Mouse (Mus musculus) neural tube, embryonic 13.5 days (tissue): Measurements from ENCODE around the gene Fkrp. TPM values are rescaled to one million over a fixed set of nuclear protein-coding genes. Genes with fewer than 3 reads are reported as not detected.

ENCODE experiments used
- ATAC-seq: fragments of 200-750 bp; cut with Nextera tagmentation; 2 replicates; pipeline ENCODE4 v1.8.0; 2017; ENCODE audit warnings: low read depth, mild to moderate bottlenecking, moderate TSS enrichment, moderate library complexity
- H3K27ac ChIP-seq: fragments of 300-500 bp; sonication (generic); replicated peaks from 2 replicates; pipeline ENCODE4 v1.5.1; 2015; ENCODE audit warnings: moderate library complexity, mild to moderate bottlenecking, inconsistent platforms
- H3K27me3 ChIP-seq: fragments of 300-500 bp; sonication (generic); 2 replicates; pipeline ENCODE4 v1.6.1; 2015; ENCODE audit warnings: mild to moderate bottlenecking, inconsistent platforms
- H3K36me3 ChIP-seq: fragments of 300-500 bp; sonication (generic); 2 replicates; pipeline ENCODE4 v1.6.1; 2015; ENCODE audit warnings: mild to moderate bottlenecking, inconsistent platforms
- H3K4me1 ChIP-seq: fragments of 300-500 bp; sonication (generic); replicated peaks from 2 replicates; pipeline ENCODE4 v1.6.1; 2015; ENCODE audit warnings: inconsistent platforms
- H3K4me2 ChIP-seq: fragments of 300-500 bp; sonication (generic); 2 replicates; pipeline ENCODE4 v1.6.1; 2015; ENCODE audit warnings: inconsistent platforms, mild to moderate bottlenecking, moderate library complexity
- H3K4me3 ChIP-seq: fragments of 300-500 bp; sonication (generic); 2 replicates; pipeline ENCODE4 v1.5.1; 2015; ENCODE audit warnings: mild to moderate bottlenecking, inconsistent platforms
- H3K9ac ChIP-seq: fragments of 300-500 bp; sonication (generic); 2 replicates; pipeline ENCODE4 v1.6.1; 2015; ENCODE audit warnings: moderate library complexity, mild to moderate bottlenecking, inconsistent platforms
- H3K9me3 ChIP-seq: fragments of 300-500 bp; sonication (generic); 2 replicates; pipeline ENCODE4 v1.6.1; 2016; ENCODE audit warnings: inconsistent platforms
- WGBS: fragments of 180-500 bp; shearing (Covaris S2); methylation state at CpG from one replicate; pipeline ENCODE4 v1.1.7; 2015; 5-methylcytosine and 5-hydroxymethylcytosine counted together
- polyA plus RNA-seq: library from polyadenylated mRNA; unstranded; fragments of >200 nt; fragmentation: Nextera tagmentation; extraction: Ambion mirVana; gene quantifications from 2 replicates; pipeline ENCODE4 v1.2.1, GENCODE M21; 2015

The Fkrp gene
- polyA plus RNA-seq, 1 experiment from 2014 or later: 45.9 TPM

GRCm38 (mm10) chr7:16783758-16784415 is 32.6 kb downstream of the Fkrp start:
- WGBS: 40% methylated on average over 17 of the region's 17 CpGs
- Histone ChIP-seq H3K9ac (peak overlapping the region; percentile 22), H3K27me3 (peaks cover 14% of the 10 kb centered on the region)

GRCm38 (mm10) chr7:16783224-16783688 is 33.3 kb downstream of the Fkrp start:
- H3K36me3 ChIP-seq: no peaks in the 10 kb centered on the region
- no peak overlapping the region for H3K27ac ChIP-seq
- H3K4me2 ChIP-seq: peak overlapping the region; percentile 97
- H3K4me3 ChIP-seq: peak overlapping the region; percentile 52; the same call in 1 of the 2 replicates
- 20% methylated on average over 10 of the region's 10 CpGs for WGBS
- peak overlapping the region; percentile 22 for H3K9ac ChIP-seq
- peaks cover 41% of the 10 kb centered on the region for H3K4me1 ChIP-seq
- H3K27me3 ChIP-seq: peaks cover 14% of the 10 kb centered on the region
- no peak for ATAC-seq
- no peaks in the 10 kb centered on the region for H3K9me3 ChIP-seq

More at GRCm38 (mm10) chr7:16783758-16784415, 32.6 kb downstream of the Fkrp start:
- H3K36me3 ChIP-seq: no peaks in the 10 kb centered on the region
- no peaks in the 10 kb centered on the region for H3K9me3 ChIP-seq
- peak overlapping the region; percentile 97 for H3K4me2 ChIP-seq
- peaks cover 41% of the 10 kb centered on the region for H3K4me1 ChIP-seq
- H3K27ac ChIP-seq: no peak overlapping the region
- H3K4me3 ChIP-seq: peak overlapping the region; percentile 52; the same call in 1 of the 2 replicates
- no peak for ATAC-seq

- Histone ChIP-seq H3K27ac (no peak overlapping the region), H3K9ac (peak overlapping the region; percentile 70), H3K27me3 (peaks cover 14% of the 10 kb centered on the region), H3K9me3 (no peaks in the 10 kb centered on the region), H3K4me2 (peak overlapping the region; percentile 97), H3K36me3 (no peaks in the 10 kb centered on the region), H3K4me3 (peak overlapping the region; percentile 52), H3K4me1 (peaks cover 41% of the 10 kb centered on the region)
- no peak for ATAC-seq
- 6% methylated on average over 11 of the region's 11 CpGs for WGBS
These were observed 33.9 kb downstream of the Fkrp start for GRCm38 (mm10) chr7:16782555-16783125.

- H3K36me3 ChIP-seq: no peaks in the 10 kb centered on the region
- peaks cover 14% of the 10 kb centered on the region for H3K27me3 ChIP-seq
- H3K4me1 ChIP-seq: peaks cover 41% of the 10 kb centered on the region
- under 1% methylated on average over 60 of the region's 60 CpGs for WGBS
- peak overlapping the region; percentile 52 for H3K4me3 ChIP-seq
- peak overlapping the region; percentile 97 for H3K4me2 ChIP-seq
- H3K9ac ChIP-seq: peak overlapping the region; percentile 70
- peak; percentile 29 for ATAC-seq
- H3K27ac ChIP-seq: no peak overlapping the region
- no peaks in the 10 kb centered on the region for H3K9me3 ChIP-seq
These were observed 34.5 kb downstream of the Fkrp start for GRCm38 (mm10) chr7:16781816-16782554.

GRCm38 (mm10) chr7:16781555-16781815 is 35.0 kb downstream of the Fkrp start:
- ATAC-seq: peak; percentile 24
- Histone ChIP-seq H3K9ac (peak overlapping the region; percentile 70), H3K4me3 (peak overlapping the region; percentile 52), H3K27me3 (peaks cover 14% of the 10 kb centered on the region), H3K27ac (no peak overlapping the region), H3K4me2 (peak overlapping the region; percentile 97), H3K4me1 (peaks cover 41% of the 10 kb centered on the region), H3K9me3 (no peaks in the 10 kb centered on the region), H3K36me3 (no peaks in the 10 kb centered on the region)
- WGBS: 1% methylated on average over 10 of the region's 10 CpGs

GRCm38 (mm10) chr7:16780825-16781554 is 35.5 kb downstream of the Fkrp start, which contains the start of gene Slc1a5:
TSS of gene Slc1a5 (plus strand) at chr7:16781340.
- Histone ChIP-seq H3K27ac (0 out of 2 replicates have a peak within 1 kb of the TSS, but pooled peaks have one; percentile 29), H3K4me3 (peak within 1 kb of the TSS; percentile 52), H3K9ac (peak within 1 kb of the TSS; percentile 70), H3K9me3 (no peaks in the 10 kb centered on the region), H3K4me1 (peaks cover 41% of the 10 kb centered on the region), H3K36me3 (no peaks in the 10 kb centered on the region), H3K4me2 (peak within 1 kb of the TSS; percentile 97), H3K27me3 (peaks cover 14% of the 10 kb centered on the region)
- peak; percentile 81 for ATAC-seq
- WGBS: 4% methylated on average over 34 of the region's 34 CpGs

- Histone ChIP-seq H3K9me3 (no peaks in the 10 kb centered on the region), H3K4me1 (peaks cover 41% of the 10 kb centered on the region), H3K9ac (no peak overlapping the region), H3K36me3 (no peaks in the 10 kb centered on the region), H3K4me3 (no peak overlapping the region), H3K27ac (no peak overlapping the region), H3K27me3 (peaks cover 14% of the 10 kb centered on the region), H3K4me2 (no peak overlapping the region)
- WGBS: 71% methylated on average over 5 of the region's 5 CpGs
- no peak for ATAC-seq
These were observed 36.5 kb downstream of the Fkrp start for GRCm38 (mm10) chr7:16780076-16780475.

GRCm38 (mm10) chr7:16775888-16776287 is 40.6 kb downstream of the Fkrp start:
- 62% methylated on average over 5 of the region's 5 CpGs for WGBS
- Histone ChIP-seq H3K9ac (no peak overlapping the region), H3K27me3 (no peaks in the 10 kb centered on the region), H3K36me3 (no peaks in the 10 kb centered on the region), H3K9me3 (0 out of 2 replicates have a peak, but pooled peaks cover 4% of the 10 kb centered on the region), H3K4me2 (no peak overlapping the region), H3K4me3 (no peak overlapping the region), H3K4me1 (0 out of 2 replicates have a peak, but pooled peaks cover 3% of the 10 kb centered on the region), H3K27ac (no peak overlapping the region)
- ATAC-seq: no peak

- Histone ChIP-seq H3K9ac (no peak overlapping the region), H3K36me3 (no peaks in the 10 kb centered on the region), H3K27me3 (no peaks in the 10 kb centered on the region), H3K4me3 (no peak overlapping the region), H3K27ac (no peak overlapping the region), H3K9me3 (no peaks in the 10 kb centered on the region; the same call in 1 of the 2 replicates), H3K4me2 (no peak overlapping the region), H3K4me1 (no peaks in the 10 kb centered on the region; the same call in 1 of the 2 replicates)
- no peak for ATAC-seq
- 17% methylated on average over 2 of the region's 2 CpGs for WGBS
These were observed 50.1 kb downstream of the Fkrp start for GRCm38 (mm10) chr7:16766443-16766842.

- no peaks in the 10 kb centered on the region for H3K9me3 ChIP-seq
- H3K9ac ChIP-seq: no peak overlapping the region
- no peaks in the 10 kb centered on the region for H3K27me3 ChIP-seq
- WGBS: 88% methylated on average over 7 of the region's 7 CpGs
- peaks cover 5% of the 10 kb centered on the region; the same call in 1 of the 2 replicates for H3K4me1 ChIP-seq
- no peaks in the 10 kb centered on the region for H3K36me3 ChIP-seq
- no peak overlapping the region for H3K4me2 ChIP-seq
- ATAC-seq: no peak
- no peak overlapping the region for H3K27ac ChIP-seq
- no peak overlapping the region for H3K4me3 ChIP-seq
These were observed 52.9 kb downstream of the Fkrp start for GRCm38 (mm10) chr7:16763463-16764218.

- no peak overlapping the region for H3K9ac ChIP-seq
These were observed 54.9 kb downstream of the Fkrp start for GRCm38 (mm10) chr7:16761630-16762029.

More at GRCm38 (mm10) chr7:16761630-16762029, 54.9 kb downstream of the Fkrp start:
- peaks cover 5% of the 10 kb centered on the region; the same call in 1 of the 2 replicates for H3K4me1 ChIP-seq
- H3K4me2 ChIP-seq: no peak overlapping the region
- no peaks in the 10 kb centered on the region for H3K36me3 ChIP-seq
- no peaks in the 10 kb centered on the region for H3K9me3 ChIP-seq
- H3K4me3 ChIP-seq: no peak overlapping the region
- WGBS: 42% methylated on average over 5 of the region's 5 CpGs
- H3K27me3 ChIP-seq: no peaks in the 10 kb centered on the region
- ATAC-seq: no peak
- no peak overlapping the region for H3K27ac ChIP-seq
